Mouse (Mus musculus): ENCODE measurements at regions not wholly inside any gene's neighbourhood (a gene's known extent, or its start where the extent isn't known, plus 50 kb on each side); places are given as distances from the start of the nearest gene placed in this dataset.

GRCm38 (mm10) chr11:112951421-112951820, 169.4 kb downstream of the Sox9 start:
- Histone ChIP-seq H3K36me3 (ENCODE audit: control insufficient read depth, insufficient read depth) (no peaks in the 10 kb centered on the region), H3ac (ENCODE audit: control insufficient read depth, insufficient read length) (no peak overlapping the region), H3K4me3 (no peak overlapping the region), H3K4me2 (ENCODE audit: low read depth) (no peak overlapping the region), H3K79me2 (ENCODE audit: control insufficient read depth, insufficient read depth) (no peaks in the 10 kb centered on the region), H3K27me3 (ENCODE audit: control insufficient read depth, insufficient read depth, insufficient read length) (no peaks in the 10 kb centered on the region)
- TF ChIP-seq MYOD1 (IDR thresholded peaks at IDR 0.05; ENCODE audit: control insufficient read depth in 1 of 3, insufficient read length in 2 of 3, low read depth in 2 of 3) (no peak), POLR2A (IDR thresholded peaks at IDR 0.05; ENCODE audit: insufficient read length, low read depth) (no peak), REST (IDR thresholded peaks at IDR 0.05; ENCODE audit: insufficient read depth, insufficient read length) (no peak)

- no peaks in the 10 kb centered on the region for H3K27me3 ChIP-seq (ENCODE audit: control insufficient read depth, insufficient read depth, insufficient read length)
- no peak overlapping the region for H3K4me3 ChIP-seq
- no peak for TF ChIP-seq E2F4 (IDR thresholded peaks at IDR 0.05; ENCODE audit: insufficient read depth)
- no peak for TF ChIP-seq POLR2A (IDR thresholded peaks at IDR 0.05; ENCODE audit: insufficient read length, low read depth)
- TF ChIP-seq POLR2AphosphoS2 (IDR thresholded peaks at IDR 0.05; ENCODE audit: insufficient read length, low read depth): no peak
- no peak for TF ChIP-seq MAX (IDR thresholded peaks at IDR 0.05; ENCODE audit: low read depth)
- TF ChIP-seq REST (IDR thresholded peaks at IDR 0.05; ENCODE audit: insufficient read depth, insufficient read length): no peak
- no peak for TF ChIP-seq TCF3 (IDR thresholded peaks at IDR 0.05; ENCODE audit: insufficient read length, low read depth)
- no peak for TF ChIP-seq USF1 (IDR thresholded peaks at IDR 0.05; ENCODE audit: low read depth)
- no peak overlapping the region for H3ac ChIP-seq (ENCODE audit: control insufficient read depth, insufficient read length)
- no peaks in the 10 kb centered on the region for H3K79me2 ChIP-seq (ENCODE audit: control insufficient read depth, insufficient read depth)
- H3K4me2 ChIP-seq (ENCODE audit: low read depth): no peak overlapping the region
- H3K36me3 ChIP-seq (ENCODE audit: control insufficient read depth, insufficient read depth): no peaks in the 10 kb centered on the region
These were observed 170.3 kb downstream of the Sox9 start for GRCm38 (mm10) chr11:112952356-112952755.

GRCm38 (mm10) chr11:112953491-112953890, 171.5 kb downstream of the Sox9 start:
- H3K36me3 ChIP-seq (ENCODE audit: control insufficient read depth, insufficient read depth): no peaks in the 10 kb centered on the region
- no peaks in the 10 kb centered on the region for H3K79me2 ChIP-seq (ENCODE audit: control insufficient read depth, insufficient read depth)
- H3K4me3 ChIP-seq: no peak overlapping the region
- TF ChIP-seq TCF3 (IDR thresholded peaks at IDR 0.05; ENCODE audit: insufficient read length, low read depth): no peak
- TF ChIP-seq MAX (IDR thresholded peaks at IDR 0.05; ENCODE audit: low read depth): no peak
- TF ChIP-seq POLR2A (IDR thresholded peaks at IDR 0.05; ENCODE audit: insufficient read length, low read depth): no peak
- TF ChIP-seq TCF12 (IDR thresholded peaks at IDR 0.05; ENCODE audit: insufficient read depth, poor library complexity, severe bottlenecking): no peak
- no peak for TF ChIP-seq POLR2AphosphoS2 (IDR thresholded peaks at IDR 0.05; ENCODE audit: insufficient read length, low read depth)
- no peak for TF ChIP-seq E2F4 (IDR thresholded peaks at IDR 0.05; ENCODE audit: insufficient read depth)
- TF ChIP-seq MYOG (IDR thresholded peaks at IDR 0.05; ENCODE audit: control insufficient read depth in 1 of 3, insufficient read depth in 1 of 3, insufficient read length in 2 of 3, low read depth in 2 of 3): no peak
- no peak overlapping the region for H3ac ChIP-seq (ENCODE audit: control insufficient read depth, insufficient read length)
- no peaks in the 10 kb centered on the region for H3K27me3 ChIP-seq (ENCODE audit: control insufficient read depth, insufficient read depth, insufficient read length)
- no peak overlapping the region for H3K4me2 ChIP-seq (ENCODE audit: low read depth)

- Histone ChIP-seq H3K79me2 (ENCODE audit: control insufficient read depth, insufficient read depth) (no peaks in the 10 kb centered on the region), H3K27me3 (ENCODE audit: control insufficient read depth, insufficient read depth, insufficient read length) (no peaks in the 10 kb centered on the region), H3K36me3 (ENCODE audit: control insufficient read depth, insufficient read depth) (no peaks in the 10 kb centered on the region), H3K4me2 (ENCODE audit: low read depth) (peak overlapping the region; percentile 20), H3K4me3 (no peak overlapping the region), H3ac (ENCODE audit: control insufficient read depth, insufficient read length) (no peak overlapping the region)
- TF ChIP-seq MYOD1 (IDR thresholded peaks at IDR 0.05; ENCODE audit: control insufficient read depth in 1 of 3, insufficient read length in 2 of 3, low read depth in 2 of 3) (peak in 2 of 3 experiments; percentile 68 to 72), MYOG (IDR thresholded peaks at IDR 0.05; ENCODE audit: control insufficient read depth in 1 of 3, insufficient read depth in 1 of 3, insufficient read length in 2 of 3, low read depth in 2 of 3) (peak in 1 of 3 experiments; percentile 49), POLR2A (IDR thresholded peaks at IDR 0.05; ENCODE audit: insufficient read length, low read depth) (no peak), POLR2AphosphoS2 (IDR thresholded peaks at IDR 0.05; ENCODE audit: insufficient read length, low read depth) (no peak), CEBPB (IDR thresholded peaks at IDR 0.05; ENCODE audit: insufficient read depth, poor library complexity, severe bottlenecking) (0 out of 2 replicates have a peak, but pooled peaks have one; percentile 22)
These were observed 174.9 kb downstream of the Sox9 start for GRCm38 (mm10) chr11:112956748-112957440.

- no peak overlapping the region for H3K4me2 ChIP-seq (ENCODE audit: low read depth)
- H3ac ChIP-seq (ENCODE audit: control insufficient read depth, insufficient read length): no peak overlapping the region
- no peaks in the 10 kb centered on the region for H3K27me3 ChIP-seq (ENCODE audit: control insufficient read depth, insufficient read depth, insufficient read length)
- no peak overlapping the region for H3K4me3 ChIP-seq
- H3K79me2 ChIP-seq (ENCODE audit: control insufficient read depth, insufficient read depth): no peaks in the 10 kb centered on the region
- H3K36me3 ChIP-seq (ENCODE audit: control insufficient read depth, insufficient read depth): no peaks in the 10 kb centered on the region
- no peak for TF ChIP-seq USF1 (IDR thresholded peaks at IDR 0.05; ENCODE audit: low read depth)
- TF ChIP-seq TCF12 (IDR thresholded peaks at IDR 0.05; ENCODE audit: insufficient read depth, poor library complexity, severe bottlenecking): no peak
- TF ChIP-seq CEBPB (IDR thresholded peaks at IDR 0.05; ENCODE audit: insufficient read depth, poor library complexity, severe bottlenecking): no peak
- no peak for TF ChIP-seq E2F4 (IDR thresholded peaks at IDR 0.05; ENCODE audit: insufficient read depth)
- no peak for TF ChIP-seq SRF (IDR thresholded peaks at IDR 0.05; ENCODE audit: control insufficient read depth, insufficient read length, low read depth)
- TF ChIP-seq MYOG (IDR thresholded peaks at IDR 0.05; ENCODE audit: control insufficient read depth in 1 of 3, insufficient read depth in 1 of 3, insufficient read length in 2 of 3, low read depth in 2 of 3): no peak
- no peak for TF ChIP-seq TCF3 (IDR thresholded peaks at IDR 0.05; ENCODE audit: insufficient read length, low read depth)
- TF ChIP-seq MAX (IDR thresholded peaks at IDR 0.05; ENCODE audit: low read depth): no peak
These were observed 177.6 kb downstream of the Sox9 start for GRCm38 (mm10) chr11:112959609-112960008.

All from myocyte (in vitro differentiated cells).